Mouse (Mus musculus) brown adipose tissue, adult 24 weeks (tissue): ENCODE results near the gene Sema3b. TPM values are rescaled to one million over a fixed set of nuclear protein-coding genes. Genes with fewer than 3 reads are reported as not detected.

Experiments
- H3K27ac ChIP-seq: fragments of 200-500 bp; replicated peaks from 2 replicates; pipeline ENCODE4 v1.5.1; 2012; ENCODE audit warnings: low read depth, mild to moderate bottlenecking, low read length
- H3K4me1 ChIP-seq: fragments of 200-500 bp; 2 replicates; pipeline ENCODE4 v1.6.1; 2012; ENCODE audit warnings: low read length, mixed read lengths; ENCODE audit not compliant: control insufficient read depth, insufficient read depth, insufficient read length
- H3K4me3 ChIP-seq: fragments of 200-500 bp; 2 replicates; pipeline ENCODE4 v1.5.1; 2012; ENCODE audit warnings: low read depth, mild to moderate bottlenecking, low read length, moderate library complexity; ENCODE audit not compliant: insufficient read depth
- polyA plus RNA-seq: library from polyadenylated mRNA; stranded (reverse); fragments of >200 nt; gene quantifications from 2 replicates; pipeline ENCODE4 v1.2.4, GENCODE M21; 2012; ENCODE audit not compliant: missing spikeins, insufficient read depth, insufficient read length

The Sema3b gene
- polyA plus RNA-seq, 1 experiment: 3.3 TPM

- Histone ChIP-seq H3K27ac (peak overlapping the region; percentile 79), H3K4me3 (peak overlapping the region; percentile 49), H3K4me1 (peaks cover 46% of the 10 kb centered on the region)
These were observed 18.6 kb upstream of the Sema3b start for GRCm38 (mm10) chr9:107627387-107628255.

GRCm38 (mm10) chr9:107626844-107627277 lies 17.8 kb upstream of the Sema3b start:
- peak overlapping the region; percentile 83 for H3K27ac ChIP-seq
- peak overlapping the region; percentile 21 for H3K4me3 ChIP-seq
- peaks cover 43% of the 10 kb centered on the region for H3K4me1 ChIP-seq

GRCm38 (mm10) chr9:107626158-107626843 lies 17.3 kb upstream of the Sema3b start:
- Histone ChIP-seq H3K27ac (peak overlapping the region; percentile 83), H3K4me3 (peak overlapping the region; percentile 21), H3K4me1 (peaks cover 40% of the 10 kb centered on the region)

- Histone ChIP-seq H3K4me3 (0 out of 2 replicates have a peak overlapping the region, but pooled peaks have one; percentile 17), H3K4me1 (peaks cover 41% of the 10 kb centered on the region), H3K27ac (peak overlapping the region; percentile 86)
These were observed 16.5 kb upstream of the Sema3b start for GRCm38 (mm10) chr9:107625351-107626128.

GRCm38 (mm10) chr9:107624951-107625350 lies 15.9 kb upstream of the Sema3b start:
- Histone ChIP-seq H3K27ac (peak overlapping the region; percentile 86), H3K4me3 (peak overlapping the region; percentile 17), H3K4me1 (peaks cover 43% of the 10 kb centered on the region)

- H3K27ac ChIP-seq: peak overlapping the region; percentile 86
- peak overlapping the region; percentile 17 for H3K4me3 ChIP-seq
- peaks cover 42% of the 10 kb centered on the region for H3K4me1 ChIP-seq
These were observed 15.5 kb upstream of the Sema3b start for GRCm38 (mm10) chr9:107624539-107624938.

GRCm38 (mm10) chr9:107620954-107621353 lies 11.9 kb upstream of the Sema3b start:
- H3K27ac ChIP-seq: peak overlapping the region; percentile 28
- peaks cover 45% of the 10 kb centered on the region for H3K4me1 ChIP-seq
- H3K4me3 ChIP-seq: no peak overlapping the region

- H3K27ac ChIP-seq: peak overlapping the region; percentile 63; the same call in 1 of the 2 replicates
- peaks cover 34% of the 10 kb centered on the region for H3K4me1 ChIP-seq
- no peak overlapping the region for H3K4me3 ChIP-seq
These were observed 10.5 kb upstream of the Sema3b start for GRCm38 (mm10) chr9:107619546-107619879.

- Histone ChIP-seq H3K4me1 (peaks cover 31% of the 10 kb centered on the region), H3K27ac (peak overlapping the region; percentile 63), H3K4me3 (no peak overlapping the region)
These were observed 9.9 kb upstream of the Sema3b start for GRCm38 (mm10) chr9:107618778-107619545.

- peak overlapping the region; percentile 63 for H3K27ac ChIP-seq
These were observed 9.1 kb upstream of the Sema3b start for GRCm38 (mm10) chr9:107618098-107618497.

GRCm38 (mm10) chr9:107617461-107617860 lies 8.4 kb upstream of the Sema3b start:
- Histone ChIP-seq H3K4me1 (peaks cover 26% of the 10 kb centered on the region), H3K27ac (peak overlapping the region; percentile 63), H3K4me3 (no peak overlapping the region)

More at GRCm38 (mm10) chr9:107618098-107618497, 9.1 kb upstream of the Sema3b start:
- H3K4me3 ChIP-seq: no peak overlapping the region
- peaks cover 26% of the 10 kb centered on the region for H3K4me1 ChIP-seq

GRCm38 (mm10) chr9:107615035-107615434 lies 6.0 kb upstream of the Sema3b start:
- no peak overlapping the region for H3K4me3 ChIP-seq
- H3K27ac ChIP-seq: no peak overlapping the region
- H3K4me1 ChIP-seq: peaks cover 27% of the 10 kb centered on the region

- peaks cover 16% of the 10 kb centered on the region for H3K4me1 ChIP-seq
- peak overlapping the region; percentile 64 for H3K27ac ChIP-seq
- H3K4me3 ChIP-seq: peak overlapping the region; percentile 30
These were observed 4.0 kb upstream of the Sema3b start for GRCm38 (mm10) chr9:107612945-107613569.
